Mouse (Mus musculus): ENCODE results near the gene Arsj.
A peak's percentile ranks its signal among the peaks of the same experiment; 100 is the strongest.

Arsj gene

GRCm38 (mm10) chr3:126400726-126401125 lies 37.2 kb downstream of the Arsj start:
- DNase-seq (ENCODE audit: low spot score in 2 of 2), result no peak

DNA sequence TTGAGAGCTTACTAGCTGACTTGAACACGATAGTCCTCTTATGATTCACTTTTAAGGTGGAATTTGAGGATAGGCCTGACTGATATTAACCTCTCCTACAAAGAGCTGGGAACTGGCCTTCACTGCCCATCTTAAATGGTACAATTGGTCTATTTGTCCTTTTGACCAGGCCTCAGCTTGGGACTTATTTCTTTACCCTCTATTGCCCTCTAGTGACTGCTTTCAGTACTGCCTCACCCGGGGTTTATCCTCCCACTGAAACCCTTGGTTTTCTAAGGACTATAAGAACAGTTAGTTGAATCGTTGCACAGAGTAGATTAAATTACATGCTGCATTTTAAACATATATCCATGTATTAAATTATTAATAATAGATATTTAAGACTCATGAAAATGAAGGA lies 39.4 kb downstream of the Arsj start:
- peak; percentile 25 to 62 for DNase-seq (ENCODE audit: low spot score in 2 of 2)

DNA sequence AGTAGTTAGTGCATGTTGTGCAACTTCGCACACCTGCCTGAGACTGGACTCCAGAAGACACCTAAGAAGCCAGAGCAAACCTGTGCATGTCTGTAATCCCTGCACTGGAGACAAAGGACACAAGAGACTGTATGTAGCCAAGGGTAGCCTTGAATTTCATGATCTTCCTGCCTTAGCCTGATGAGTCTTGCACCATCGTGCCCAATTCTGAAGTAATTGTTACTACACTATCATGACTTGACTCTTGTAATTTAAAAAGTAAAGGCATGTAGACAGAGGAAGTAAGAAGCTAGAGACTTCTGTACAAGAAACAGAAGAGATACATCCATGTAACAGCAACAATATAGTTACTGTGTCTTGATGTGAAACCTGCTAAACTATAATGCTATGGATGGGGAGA lies 40.7 kb downstream of the Arsj start:
- DNase-seq (ENCODE audit: low spot score in 2 of 2), result no peak

- no peak for DNase-seq (ENCODE audit: low spot score in 2 of 2)
Observed at GRCm38 (mm10) chr3:126430524-126431064, 67.1 kb downstream of the Arsj start.

GRCm38 (mm10) chr3:126439331-126439730 lies 75.8 kb downstream of the Arsj start:
- no peak for DNase-seq (ENCODE audit: low spot score in 2 of 2)

DNA sequence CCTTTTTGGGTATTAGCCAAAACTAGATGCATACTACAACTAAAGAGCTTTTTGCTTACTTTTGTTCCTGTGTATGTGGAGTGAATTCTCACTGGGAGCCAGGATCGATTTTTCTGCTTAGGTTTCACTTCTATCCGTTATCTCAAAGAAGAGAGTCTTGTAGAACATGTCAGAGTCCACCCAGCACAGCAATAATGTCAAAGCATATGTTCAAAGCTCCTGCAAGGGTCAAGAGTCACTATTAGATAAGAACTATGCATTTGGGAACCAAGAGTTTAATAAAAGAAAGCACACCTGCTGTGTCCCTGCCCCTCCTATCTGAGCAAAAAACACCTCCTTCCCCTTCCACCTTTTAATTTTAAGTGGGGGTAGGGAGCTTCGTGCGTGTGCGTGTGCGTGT lies 85.6 kb downstream of the Arsj start:
- DNase-seq (ENCODE audit: low spot score in 2 of 2), result no peak

- DNase-seq (ENCODE audit: low spot score in 2 of 2), result no peak
Observed at GRCm38 (mm10) chr3:126449515-126449914, 86.0 kb downstream of the Arsj start.

GRCm38 (mm10) chr3:126455787-126456482 lies 92.5 kb downstream of the Arsj start:
- DNase-seq (ENCODE audit: low spot score in 2 of 2), result no peak

DNA sequence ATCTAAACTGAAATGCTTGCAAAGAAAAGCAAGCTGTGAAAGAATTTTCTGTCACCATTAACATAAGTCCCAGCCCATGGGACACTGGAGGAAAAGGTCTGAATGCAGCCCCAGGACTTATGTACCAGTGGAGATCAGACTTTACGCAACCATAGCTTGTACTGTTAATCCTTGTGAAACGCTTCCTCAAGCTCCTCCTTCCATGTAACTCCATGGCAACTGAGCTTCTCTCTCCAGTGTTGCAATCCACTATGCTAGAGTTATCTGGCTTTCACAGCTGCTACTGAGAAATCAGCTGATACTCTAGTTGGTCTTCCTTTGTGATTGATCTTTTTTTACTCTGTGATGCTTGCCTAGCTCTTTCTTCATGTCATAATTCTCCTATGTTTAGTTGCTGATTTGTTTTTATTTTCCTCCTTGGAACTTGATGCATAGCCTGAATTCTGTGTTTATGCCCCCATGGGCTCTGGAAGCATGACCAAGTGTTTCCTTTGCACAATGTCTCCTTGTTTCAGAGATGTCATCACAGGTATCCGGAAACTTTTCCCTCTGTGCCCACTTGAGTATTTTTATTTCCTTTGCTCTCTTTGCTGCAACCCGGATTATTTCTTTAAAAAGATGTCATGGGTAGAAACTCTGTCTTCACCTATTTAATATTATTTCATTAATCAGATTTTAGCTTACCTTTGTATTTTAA lies 99.8 kb downstream of the Arsj start:
- no peak for DNase-seq (ENCODE audit: low spot score in 2 of 2)

- no peak for DNase-seq (ENCODE audit: low spot score in 2 of 2)
Observed at GRCm38 (mm10) chr3:126464262-126464661, 100.8 kb downstream of the Arsj start.
